Mouse (Mus musculus) liver, embryonic 14.5 days (tissue): ENCODE measurements around the gene Otop3. TPM values are rescaled to one million over a fixed set of nuclear protein-coding genes. Genes with fewer than 3 reads are reported as not detected.
A peak's percentile ranks its signal among the peaks of the same experiment; 100 is the strongest.

Experiments
- ATAC-seq: fragments of 200-750 bp; cut with Nextera tagmentation; 2 replicates; pipeline ENCODE4 v1.8.0; 2017; ENCODE audit warnings: moderate number of reproducible peaks, mild to moderate bottlenecking, moderate library complexity; ENCODE audit not compliant: insufficient read depth
- DNase-seq, 3 experiments: peaks; one replicate each; pipeline ENCODE4 v3.0.0-alpha.2; 2012 to 2013; ENCODE audit warnings: low read depth in 3 of 3, low spot score in 3 of 3
- H3K27ac ChIP-seq: fragments of 300-500 bp; sonication (generic); 2 replicates; pipeline ENCODE4 v1.5.1; 2014; ENCODE audit warnings: moderate library complexity, mild to moderate bottlenecking, control low read depth, inconsistent platforms
- H3K27me3 ChIP-seq: fragments of 300-500 bp; sonication (generic); 2 replicates; pipeline ENCODE4 v1.6.1; 2014; ENCODE audit warnings: mild to moderate bottlenecking, low read length, moderate library complexity; ENCODE audit not compliant: control insufficient read depth, insufficient read depth
- H3K36me3 ChIP-seq: fragments of 300-500 bp; sonication (generic); replicated peaks from 2 replicates; pipeline ENCODE4 v1.6.1; 2014; ENCODE audit warnings: low read depth; ENCODE audit not compliant: control insufficient read depth, insufficient read depth
- H3K4me1 ChIP-seq, 2 experiments: fragments of 200-500 bp in 1 of 2; fragments of 300-500 bp in 1 of 2; sonication (generic) in 1 of 2; replicated peaks; 2 replicates each; pipeline ENCODE4 v1.6.1; 2012 to 2014; ENCODE audit warnings: antibody characterized with exemption in 1 of 2, inconsistent platforms in 1 of 2, low read length in 1 of 2; ENCODE audit not compliant: control insufficient read depth in 2 of 2, insufficient read depth in 2 of 2
- H3K4me2 ChIP-seq: fragments of 300-500 bp; sonication (generic); 2 replicates; pipeline ENCODE4 v1.6.1; 2014; ENCODE audit warnings: low read depth, mild to moderate bottlenecking, control low read depth, moderate library complexity
- H3K4me3 ChIP-seq, 2 experiments: fragments of 200-500 bp in 1 of 2; fragments of 300-500 bp in 1 of 2; sonication (generic) in 1 of 2; 2 replicates each; pipeline ENCODE4 v1.5.1; 2012 to 2014; ENCODE audit warnings: low read depth in 2 of 2, low read length in 2 of 2, mild to moderate bottlenecking in 2 of 2, control low read depth in 1 of 2, inconsistent platforms in 1 of 2, moderate library complexity in 1 of 2; ENCODE audit not compliant: insufficient read depth in 1 of 2
- H3K9ac ChIP-seq: fragments of 300-500 bp; sonication (generic); replicated peaks from 2 replicates; pipeline ENCODE4 v1.6.1; 2014; ENCODE audit warnings: mild to moderate bottlenecking, control low read depth, moderate library complexity
- H3K9me3 ChIP-seq: fragments of 300-500 bp; sonication (generic); 2 replicates; pipeline ENCODE4 v1.6.1; 2016; ENCODE audit warnings: low read length, mixed read lengths; ENCODE audit not compliant: control insufficient read depth
- CTCF ChIP-seq: IDR thresholded peaks from 2 replicates; pipeline ENCODE4 v1.5.1; 2016; ENCODE audit warnings: antibody characterized with exemption, low read depth, control low read depth
- EP300 ChIP-seq: IDR thresholded peaks from 2 replicates; pipeline ENCODE4 v1.6.1; 2016; ENCODE audit warnings: antibody characterized with exemption, low read depth
- WGBS: fragments of 180-500 bp; shearing (Covaris S2); extraction: QIAGEN DNeasy Blood & Tissue Kit; methylation state at CpG from one replicate; pipeline ENCODE4 v1.1.7; 2014; ENCODE audit not compliant: insufficient replicate concordance; 5-methylcytosine and 5-hydroxymethylcytosine counted together
- polyA plus RNA-seq, 2 experiments: library from polyadenylated mRNA; depleted of rRNA in 1 of 2; stranded (reverse) in 1 of 2; unstranded in 1 of 2; fragments of >200 nt; fragmentation: Nextera tagmentation in 1 of 2; extraction: Ambion mirVana in 1 of 2; gene quantifications; 2 replicates each; pipeline versions ENCODE4 v1.2.1 to v1.2.3; 2012 to 2014

Otop3 gene
- polyA plus RNA-seq, 2 experiments, result not detected

DNA sequence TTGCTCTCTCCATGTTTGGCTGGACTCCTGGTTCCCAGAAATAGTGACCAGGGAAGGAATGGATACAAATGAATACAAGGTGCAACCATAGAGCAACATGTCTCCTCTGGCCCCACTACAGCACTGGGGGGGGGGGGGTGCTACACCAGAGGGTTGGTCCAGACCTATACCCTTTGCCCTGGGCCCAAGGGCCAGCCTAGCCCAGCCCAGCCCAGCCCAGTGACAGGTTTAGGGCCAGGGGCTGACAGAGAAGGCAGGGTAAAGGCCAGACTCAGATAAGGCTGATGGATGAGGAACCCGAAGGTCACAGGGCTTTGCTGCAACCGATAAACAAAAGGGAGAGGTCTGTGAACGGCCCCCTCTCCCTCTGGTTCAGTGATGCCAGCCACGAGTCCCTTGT, 15.4 kb downstream of the Otop3 start:
- no peak for TF ChIP-seq CTCF
- no peak for TF ChIP-seq EP300
- no peak for DNase-seq
- Histone ChIP-seq H3K4me1 (no peaks in the 10 kb centered on the region), H3K9me3 (no peaks in the 10 kb centered on the region), H3K36me3 (no peaks in the 10 kb centered on the region), H3K4me2 (no peak overlapping the region), H3K4me3 (no peak overlapping the region), H3K27ac (no peak overlapping the region), H3K27me3 (no peaks in the 10 kb centered on the region; the same call in 1 of the 2 replicates), H3K9ac (no peak overlapping the region)
- 9% methylated on average over 4 of the region's 4 CpGs for WGBS
- ATAC-seq, result no peak

DNA sequence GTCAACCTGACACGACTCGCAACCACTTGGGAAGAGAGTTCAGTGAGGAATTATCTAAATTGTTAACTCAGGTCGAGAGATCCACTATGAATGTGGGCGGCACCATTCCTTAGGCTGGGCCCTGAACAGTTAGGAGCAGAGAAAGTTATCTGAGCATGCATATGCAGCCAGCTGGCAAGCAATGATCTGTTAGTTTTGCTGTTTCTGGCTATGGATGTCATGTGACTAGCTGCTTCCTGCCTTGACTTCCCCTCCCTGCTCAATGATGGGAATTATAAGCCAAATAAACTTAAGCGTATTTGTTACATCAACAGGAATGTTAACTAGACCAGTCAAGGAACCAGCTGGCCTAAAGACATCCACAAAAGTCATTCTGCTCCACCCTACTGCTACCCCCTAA, 18.8 kb downstream of the Otop3 start:
- DNase-seq (no peak), ATAC-seq (no peak)
- Histone ChIP-seq H3K4me1 (no peaks in the 10 kb centered on the region), H3K36me3 (no peaks in the 10 kb centered on the region), H3K27me3 (no peaks in the 10 kb centered on the region), H3K9me3 (no peaks in the 10 kb centered on the region), H3K9ac (no peak overlapping the region), H3K4me2 (no peak overlapping the region), H3K27ac (no peak overlapping the region), H3K4me3 (no peak overlapping the region)
- TF ChIP-seq CTCF (no peak), EP300 (no peak)
- 68% methylated on average over 5 of the region's 5 CpGs for WGBS

DNA sequence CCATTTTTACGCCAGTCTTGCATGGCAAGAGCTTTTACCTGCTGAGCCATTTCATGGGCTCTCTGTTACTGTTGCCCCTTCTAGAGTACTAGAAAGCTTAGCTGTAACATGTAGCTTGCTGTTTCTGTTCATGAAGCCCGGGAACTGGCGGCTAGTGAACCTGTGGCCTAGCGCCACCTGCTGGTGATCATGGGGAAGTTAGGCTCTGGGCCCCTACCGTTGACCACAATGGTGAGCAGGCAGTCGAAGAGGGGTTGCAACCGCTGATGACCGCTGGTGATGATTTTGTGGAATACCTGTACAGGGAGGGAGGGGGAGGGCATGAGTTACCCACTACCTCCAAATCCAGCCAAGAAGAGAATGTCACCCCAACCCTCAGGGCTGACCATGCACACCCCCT, 19.7 kb downstream of the Otop3 start:
- DNase-seq, result peak; percentile 38 to 45 (median 42)
- no peaks in the 10 kb centered on the region for H3K4me1 ChIP-seq
- ATAC-seq, result no peak
- H3K27me3 ChIP-seq, result no peaks in the 10 kb centered on the region
- no peak overlapping the region for H3K4me2 ChIP-seq
- no peaks in the 10 kb centered on the region for H3K36me3 ChIP-seq
- no peak overlapping the region for H3K4me3 ChIP-seq
- no peak overlapping the region for H3K27ac ChIP-seq
- H3K9ac ChIP-seq, result no peak overlapping the region
- no peaks in the 10 kb centered on the region for H3K9me3 ChIP-seq
- WGBS, result 7% methylated on average over 8 of the region's 8 CpGs
- TF ChIP-seq EP300 (no peak), CTCF (peak; percentile 98)

DNA sequence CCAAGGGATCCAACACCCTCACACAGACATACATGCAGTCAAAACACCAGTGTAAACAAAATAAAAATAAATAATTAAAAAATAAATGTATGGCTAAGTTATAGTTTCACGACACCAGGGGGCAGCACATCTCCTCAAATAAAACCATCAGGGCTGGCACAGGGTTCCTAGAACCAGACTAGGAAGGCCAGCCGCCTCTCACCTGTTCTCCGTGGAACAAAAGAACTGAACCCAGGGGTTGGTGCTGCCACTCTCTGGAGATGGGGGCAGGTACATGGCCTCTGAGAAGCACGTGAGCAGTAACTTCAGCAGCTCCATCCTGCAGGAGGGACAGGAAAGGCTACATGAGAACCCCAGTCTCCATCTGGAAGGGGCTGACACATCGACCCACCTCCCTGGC, 23.9 kb downstream of the Otop3 start:
- Histone ChIP-seq H3K9ac (no peak overlapping the region), H3K4me3 (no peak overlapping the region), H3K4me1 (no peaks in the 10 kb centered on the region), H3K27ac (no peak overlapping the region), H3K27me3 (no peaks in the 10 kb centered on the region), H3K9me3 (no peaks in the 10 kb centered on the region), H3K4me2 (no peak overlapping the region), H3K36me3 (no peaks in the 10 kb centered on the region)
- ATAC-seq, result no peak
- TF ChIP-seq EP300, result no peak
- TF ChIP-seq CTCF, result peak; percentile 58
- DNase-seq, result peak; percentile 22 to 39 (median 23)
- 13% methylated on average over 5 of the region's 5 CpGs for WGBS

DNA sequence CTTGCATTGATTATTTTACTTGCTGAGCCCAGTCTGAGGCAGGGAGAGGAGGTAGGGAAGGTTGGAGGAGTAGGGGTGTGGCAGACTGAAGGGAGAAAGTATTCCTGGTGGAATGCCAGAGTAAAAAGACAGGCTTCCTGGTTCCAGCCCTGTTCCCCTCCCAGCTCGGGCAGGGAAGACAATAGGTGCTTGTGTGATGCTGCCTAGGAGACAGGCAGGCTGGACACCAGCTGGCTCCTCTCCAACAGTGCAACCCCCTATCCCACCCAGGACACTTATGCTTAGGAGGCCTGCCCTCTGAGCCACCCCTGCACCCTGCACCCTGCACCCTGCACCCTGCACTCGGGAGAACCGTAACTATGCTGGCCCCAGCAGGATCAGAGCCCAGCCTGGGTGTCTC, 24.8 kb downstream of the Otop3 start:
- DNase-seq (no peak), ATAC-seq (no peak)
- H3K4me3 ChIP-seq, result no peak overlapping the region
- no peak overlapping the region for H3K4me2 ChIP-seq
- 44% methylated on average over 3 of the region's 3 CpGs for WGBS
- H3K9me3 ChIP-seq, result no peaks in the 10 kb centered on the region
- no peak overlapping the region for H3K9ac ChIP-seq
- no peaks in the 10 kb centered on the region for H3K36me3 ChIP-seq
- H3K27me3 ChIP-seq, result no peaks in the 10 kb centered on the region
- TF ChIP-seq EP300, result no peak
- no peak for TF ChIP-seq CTCF
- no peak overlapping the region for H3K27ac ChIP-seq
- no peaks in the 10 kb centered on the region for H3K4me1 ChIP-seq
